Mouse (Mus musculus) inflammation-experienced regulatory T-cells (primary cell): ENCODE results near the gene Olfr1436. TPM values are rescaled to one million over a fixed set of nuclear protein-coding genes. Genes with fewer than 3 reads are reported as not detected.

Experiments
- polyA plus RNA-seq, 2 experiments: library from polyadenylated mRNA; unstranded; fragments of 100-300 nt; shearing (Covaris generic); gene quantifications; one replicate each; pipeline ENCODE4 v1.2.1; 2017

Gene Olfr1436
- not detected for polyA plus RNA-seq

DNA sequence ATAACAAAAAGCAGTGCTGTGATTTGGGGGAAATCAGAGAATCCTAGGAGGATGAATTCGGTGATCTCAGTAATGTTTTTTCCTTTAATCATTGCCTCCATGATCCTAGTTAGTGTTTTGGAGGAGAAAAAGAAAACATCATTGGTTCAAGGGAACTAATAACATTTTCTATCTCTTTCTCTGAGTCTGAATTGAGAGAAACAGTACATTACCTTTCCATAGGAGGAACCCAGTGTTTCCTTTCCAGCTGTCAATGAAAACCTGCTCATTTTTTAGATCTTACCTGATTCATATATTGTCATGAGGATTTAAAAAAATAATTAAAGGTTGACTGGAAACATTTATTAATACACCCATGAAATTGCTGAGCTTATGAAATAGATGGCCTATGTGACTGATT is at the start of gene Olfr1436:
Gene Olfr1436 (minus strand): TSS at position 101 of the 400 bp plus-strand sequence.

DNA sequence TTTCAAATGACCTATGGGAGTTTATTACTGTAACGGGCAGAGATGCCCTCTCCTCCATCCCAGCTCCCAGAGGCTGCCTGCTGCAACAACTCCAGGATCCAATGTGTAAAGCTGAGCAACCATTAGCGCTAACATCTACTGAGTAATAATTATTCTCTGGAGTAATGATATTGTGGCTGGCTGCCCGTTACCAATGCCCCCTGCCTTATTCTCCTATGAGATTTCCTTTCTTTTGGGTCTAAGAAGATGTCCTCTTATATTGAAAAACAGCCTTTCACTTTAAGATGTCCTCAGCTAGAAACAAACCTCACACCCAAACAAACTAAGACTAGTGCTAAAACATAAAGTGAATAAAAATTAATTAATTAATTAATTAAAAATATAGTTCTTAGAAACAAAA is 36.9 kb upstream of the Olfr1436 start, which contains the start of gene Olfr1438-ps1:
Gene Olfr1438-ps1 (minus strand): TSS at position 101 of the 400 bp plus-strand sequence.

DNA sequence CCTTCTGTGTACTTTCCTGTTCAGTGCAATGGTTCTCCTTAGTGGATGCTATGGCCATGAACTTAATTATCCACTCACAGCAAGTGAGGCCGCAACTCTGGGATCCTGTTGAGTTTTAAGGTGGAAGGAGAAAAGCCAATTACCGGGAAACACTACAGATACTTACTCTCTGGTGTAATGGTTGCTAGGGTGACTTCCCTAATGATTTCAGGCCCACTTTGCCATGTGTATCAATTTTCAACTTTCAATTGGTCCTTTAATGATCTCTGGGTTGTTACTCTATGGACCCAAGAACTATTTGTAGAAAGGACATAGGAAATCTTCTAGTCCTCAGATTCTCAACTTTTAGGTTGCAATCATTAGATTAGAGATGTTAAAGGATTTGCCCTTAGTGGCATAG is 26.1 kb upstream of the Olfr1436 start, which contains the start of gene Olfr1437:
Gene Olfr1437 (minus strand): TSS at position 101 of the 400 bp plus-strand sequence.

DNA sequence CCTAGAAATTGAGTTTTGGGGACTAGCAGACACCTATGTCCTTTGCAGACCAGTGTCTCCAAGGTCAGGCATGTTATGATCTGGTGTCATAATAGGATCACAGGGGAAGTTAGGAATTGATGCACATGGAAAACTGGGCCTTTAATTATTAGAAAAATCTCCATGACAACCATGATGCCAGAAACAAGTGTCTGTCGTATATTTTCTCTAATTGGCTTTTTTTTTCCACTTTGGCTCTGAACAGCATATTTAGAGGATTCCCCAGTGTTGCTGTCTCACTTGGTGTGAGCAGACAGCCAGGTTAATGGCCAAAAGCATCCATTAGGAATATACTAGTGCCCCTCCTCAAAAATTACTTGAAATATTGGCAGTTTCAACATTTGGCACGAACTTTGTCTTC is 19.4 kb downstream of the Olfr1436 start, which contains the start of gene Olfr1434:
Gene Olfr1434 (plus strand): TSS at position 301 of the 400 bp plus-strand sequence.

DNA sequence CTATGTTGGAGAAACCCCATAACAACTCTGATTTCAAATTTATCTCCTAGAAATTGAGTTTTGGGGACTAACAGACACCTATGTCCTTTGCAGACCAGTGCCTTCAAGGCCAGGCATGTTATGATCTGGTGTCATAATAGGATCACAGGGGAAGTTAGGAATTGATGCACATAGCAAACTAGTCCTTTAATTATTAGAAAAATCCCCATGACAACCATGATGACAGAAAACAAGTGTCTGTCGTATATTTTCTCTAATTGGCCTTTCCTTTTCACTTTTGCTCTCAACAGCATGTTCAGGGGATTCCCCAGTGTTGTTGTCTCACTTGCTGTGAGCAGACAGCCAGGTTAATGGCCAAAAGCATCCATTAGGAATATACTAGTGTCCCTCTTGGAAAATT is 38.2 kb downstream of the Olfr1436 start, which contains the start of gene Olfr235:
Gene Olfr235 (plus strand): TSS at position 301 of the 400 bp plus-strand sequence.

Other genes with a start within 250 kb of the Olfr1436 start
- gene Olfr1424, start 236.4 kb downstream of the Olfr1436 start, polyA plus RNA-seq = under 1 TPM in 1 of 2 experiments, not detected in 1; 0.66 TPM
- gene Olfr1425, start 221.4 kb downstream of the Olfr1436 start, polyA plus RNA-seq = under 1 TPM in 1 of 2 experiments, not detected in 1; 0.12 TPM
- under 1 TPM in 1 of 2 experiments, not detected in 1; 0.07 TPM for gene Olfr1426, start 207.1 kb downstream of the Olfr1436 start, polyA plus RNA-seq
- gene Olfr1427, start 195.8 kb downstream of the Olfr1436 start, polyA plus RNA-seq = not detected
- not detected for gene Olfr1428, start 183.2 kb downstream of the Olfr1436 start, polyA plus RNA-seq
- not detected for gene Olfr76, start 175.9 kb downstream of the Olfr1436 start, polyA plus RNA-seq
- under 1 TPM; 0.13 to 0.48 TPM for gene Olfr1555-ps1, start 129.0 kb downstream of the Olfr1436 start, polyA plus RNA-seq
- under 1 TPM; 0.12 TPM for gene Olfr1431, start 98.5 kb downstream of the Olfr1436 start, polyA plus RNA-seq
- not detected for gene Olfr1432, start 66.5 kb downstream of the Olfr1436 start, polyA plus RNA-seq
- under 1 TPM; 0.17 to 0.71 TPM for gene Olfr262, start 57.5 kb downstream of the Olfr1436 start, polyA plus RNA-seq
- under 1 TPM in 1 of 2 experiments, not detected in 1; 0.60 TPM for gene Olfr235, start 38.1 kb downstream of the Olfr1436 start, polyA plus RNA-seq
- gene Olfr1434, start 19.3 kb downstream of the Olfr1436 start, polyA plus RNA-seq = not detected
- gene Olfr1437, start 26.0 kb upstream of the Olfr1436 start, polyA plus RNA-seq = under 1 TPM in 1 of 2 experiments, not detected in 1; 0.11 TPM
- under 1 TPM; 0.08 to 0.71 TPM for gene Olfr1438-ps1, start 36.8 kb upstream of the Olfr1436 start, polyA plus RNA-seq
- under 1 TPM in 1 of 2 experiments, not detected in 1; 0.23 TPM for gene Olfr1440, start 88.1 kb upstream of the Olfr1436 start, polyA plus RNA-seq
- gene Olfr1441, start 118.3 kb upstream of the Olfr1436 start, polyA plus RNA-seq = not detected
- under 1 TPM; 0.11 to 0.21 TPM for gene Pfpl, start 128.8 kb upstream of the Olfr1436 start, polyA plus RNA-seq
- gene Mpeg1, start 161.6 kb upstream of the Olfr1436 start, polyA plus RNA-seq = 1 to 10 TPM in 1 of 2 experiments, under 1 TPM in 1; 0.04 to 1.4 TPM
- gene Dtx4, start 202.3 kb upstream of the Olfr1436 start, polyA plus RNA-seq = 1 to 10 TPM; 7.9 to 9.0 TPM
- gene Fam111a, start 246.6 kb upstream of the Olfr1436 start, polyA plus RNA-seq = 10 to 100 TPM; 42.0 to 45.4 TPM